Mouse (Mus musculus): ENCODE results near the gene Nutm2. TPM values are rescaled to one million over a fixed set of nuclear protein-coding genes. Genes with fewer than 3 reads are reported as not detected.
"Not testable (repeated sequence)": the region's sequence is repeated elsewhere in the genome, so short reads cannot be mapped to it uniquely, and the experiment has no call there.

The Nutm2 gene
- polyA plus RNA-seq, 1 experiment from 2014 or later = not detected

DNA sequence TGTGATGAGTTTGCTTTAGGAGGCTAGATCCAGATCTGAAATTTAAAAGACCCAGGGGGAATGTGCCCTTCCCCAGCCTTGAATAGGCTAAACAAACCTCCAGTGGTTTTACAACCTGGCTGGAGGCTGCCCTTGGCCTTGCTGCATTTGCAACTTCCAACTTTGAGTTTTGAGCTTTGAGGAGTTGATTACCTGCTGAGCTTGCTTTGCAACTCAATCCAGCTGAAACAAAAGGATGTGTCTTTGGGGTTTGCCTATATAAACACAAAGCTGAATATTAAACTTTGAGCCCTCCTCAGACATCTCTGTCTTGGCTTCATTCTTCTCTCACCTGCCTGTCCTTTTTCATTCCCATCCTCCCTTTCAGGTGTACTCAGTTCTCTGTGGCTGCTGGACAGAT is 21.4 kb downstream of the Nutm2 start:
- H3K27me3 ChIP-seq; H3K36me3 ChIP-seq (ENCODE audit: poor library complexity, severe bottlenecking); H3K9ac ChIP-seq; ATAC-seq; H3K27ac ChIP-seq; H3K4me2 ChIP-seq; H3K9me3 ChIP-seq (replicated peaks); H3K4me3 ChIP-seq; H3K4me1 ChIP-seq: not testable (repeated sequence)

DNA sequence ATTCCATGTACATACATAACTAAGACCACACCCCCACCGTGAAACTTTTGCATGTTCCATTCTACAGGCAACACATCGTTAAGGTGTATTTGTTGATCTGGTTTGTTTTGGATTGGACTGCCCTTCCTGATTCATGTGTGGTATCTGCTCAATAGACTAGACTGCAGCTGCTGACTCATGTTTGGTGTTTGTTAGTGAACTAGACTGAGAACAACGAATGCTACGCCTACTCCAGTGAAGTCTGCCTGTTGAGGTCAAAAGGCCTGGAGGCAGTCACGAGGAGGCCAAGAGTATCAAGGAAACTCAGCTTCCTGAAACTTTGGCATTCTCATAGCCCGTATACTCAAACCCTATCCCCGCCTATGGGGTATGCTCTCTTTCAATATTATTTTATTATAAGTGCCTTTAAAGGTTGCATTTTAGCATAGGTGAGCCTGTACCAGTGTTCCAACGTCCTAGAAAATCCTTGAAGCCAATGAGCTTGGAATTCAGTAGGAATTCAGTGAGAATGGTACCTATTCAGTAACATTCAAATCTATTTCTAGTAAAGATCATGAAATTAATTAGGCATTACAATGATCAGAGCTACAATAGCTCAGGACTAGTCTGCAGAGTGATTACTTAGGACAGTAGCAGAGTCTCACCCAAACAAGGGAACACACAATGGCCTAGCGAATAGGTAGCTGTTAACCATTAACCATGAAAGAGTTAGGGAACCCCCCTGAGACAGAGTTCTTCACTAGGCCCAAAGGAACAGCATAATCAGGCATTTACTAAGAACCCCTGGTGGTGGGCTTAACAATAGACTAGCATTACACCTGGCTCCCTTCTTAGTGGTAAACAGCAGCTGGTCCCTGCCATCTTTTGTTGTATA is 43.6 kb downstream of the Nutm2 start:
- ATAC-seq; H3K36me3 ChIP-seq (ENCODE audit: poor library complexity, severe bottlenecking); H3K27me3 ChIP-seq; H3K4me3 ChIP-seq; H3K9ac ChIP-seq; H3K4me1 ChIP-seq; H3K27ac ChIP-seq; H3K4me2 ChIP-seq; H3K9me3 ChIP-seq (replicated peaks): not testable (repeated sequence)
- 86% methylated on average over 9 of the region's 9 CpGs for WGBS

Other genes starting within 250 kb of the Nutm2 start
- not detected in 2 replicates for gene Gm906, start 217.0 kb upstream of the Nutm2 start, polyA plus RNA-seq (2015; fragmentation: Nextera tagmentation; extraction: Ambion mirVana)
- 25.1 and 30.3 TPM in 2 replicates for gene Fbxw17, start 49.4 kb upstream of the Nutm2 start, polyA plus RNA-seq (2015; fragmentation: Nextera tagmentation; extraction: Ambion mirVana)
- not detected in 2 replicates for gene Gm47429, start 23.4 kb upstream of the Nutm2 start, polyA plus RNA-seq (2015; fragmentation: Nextera tagmentation; extraction: Ambion mirVana)
- not detected in 2 replicates for gene Gm904, start 175.9 kb downstream of the Nutm2 start, polyA plus RNA-seq (2015; fragmentation: Nextera tagmentation; extraction: Ambion mirVana)
- gene Gm8765, start 231.0 kb downstream of the Nutm2 start, polyA plus RNA-seq (2015; fragmentation: Nextera tagmentation; extraction: Ambion mirVana) = not detected in 2 replicates